Mouse (Mus musculus) heart, adult 9 months (tissue): ENCODE results near the gene Gprasp1.
"Not testable (repeated sequence)": the region's sequence is repeated elsewhere in the genome, so short reads cannot be mapped to it uniquely, and the experiment has no call there.

ENCODE experiments used
- DNase-seq, 2 experiments: peaks; one replicate each; pipeline ENCODE4 v3.0.0; 2022; ENCODE audit warnings: low spot score in 2 of 2

The Gprasp1 gene

DNA sequence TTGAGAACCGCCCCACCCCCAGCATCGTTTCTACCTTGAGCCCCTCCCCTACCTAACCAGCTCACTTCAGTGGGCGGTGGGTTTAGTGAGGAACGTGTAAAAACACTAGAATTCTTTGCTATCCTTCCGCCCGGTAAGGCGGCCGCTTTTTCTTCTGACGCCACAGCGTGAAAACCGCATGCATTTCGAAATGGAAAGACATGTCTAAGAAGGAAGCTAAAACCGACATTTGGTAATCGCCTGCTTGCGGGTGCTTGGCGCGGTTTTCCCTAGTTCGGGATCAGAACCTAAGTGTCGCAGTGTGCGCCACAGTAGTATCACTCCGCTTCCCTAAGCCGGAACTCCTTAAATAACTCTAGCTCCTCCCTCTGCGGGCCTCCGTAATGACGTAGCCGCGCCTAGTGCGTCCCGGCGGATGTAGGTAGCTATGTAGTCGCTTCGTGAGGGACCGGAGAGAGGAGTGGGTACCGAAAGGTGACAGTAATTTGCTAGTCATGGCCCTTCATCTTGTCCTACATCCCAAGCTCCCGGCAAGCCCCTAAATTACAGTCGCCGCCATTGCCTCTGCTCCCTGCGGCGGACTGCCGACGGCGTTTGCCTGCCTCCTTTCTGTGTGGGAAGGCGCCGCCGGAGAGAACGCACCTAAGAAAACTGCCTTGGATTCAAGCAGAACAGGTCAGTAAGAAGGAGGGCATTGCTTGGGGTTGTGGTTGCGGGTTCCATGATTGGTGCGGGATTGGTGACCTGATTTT lies at the start of gene Gprasp1, which contains the start of gene Armcx5:
Gene Gprasp1 (plus strand): TSS at position 430 of the 752 bp plus-strand sequence.
Gene Armcx5 (plus strand): TSS at position 430 of the 752 bp plus-strand sequence.
- DNase-seq: peak; percentile 80 to 89

DNA sequence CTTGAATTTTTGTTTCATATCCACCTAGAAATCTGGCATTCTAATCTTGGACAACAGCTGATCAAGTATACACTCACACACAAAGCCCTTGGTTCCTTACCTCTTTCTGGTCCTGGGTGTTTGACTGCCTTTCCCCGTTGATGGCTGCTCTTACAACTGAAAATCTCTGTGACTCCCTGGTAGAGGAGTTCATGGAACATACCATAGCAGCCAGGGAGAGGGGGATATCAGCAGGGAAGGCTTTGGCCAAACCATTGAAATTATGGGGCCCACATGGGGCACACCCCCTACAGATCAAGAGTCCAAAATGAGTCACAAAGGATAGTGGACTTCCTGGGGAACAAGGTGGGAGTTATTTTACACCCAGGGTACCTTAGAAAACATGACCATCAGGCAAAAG lies 48.9 kb upstream of the Gprasp1 start, which contains the start of gene Tcp11x2:
Gene Tcp11x2 (minus strand): TSS at position 158 of the 400 bp plus-strand sequence.
- DNase-seq: no peak

DNA sequence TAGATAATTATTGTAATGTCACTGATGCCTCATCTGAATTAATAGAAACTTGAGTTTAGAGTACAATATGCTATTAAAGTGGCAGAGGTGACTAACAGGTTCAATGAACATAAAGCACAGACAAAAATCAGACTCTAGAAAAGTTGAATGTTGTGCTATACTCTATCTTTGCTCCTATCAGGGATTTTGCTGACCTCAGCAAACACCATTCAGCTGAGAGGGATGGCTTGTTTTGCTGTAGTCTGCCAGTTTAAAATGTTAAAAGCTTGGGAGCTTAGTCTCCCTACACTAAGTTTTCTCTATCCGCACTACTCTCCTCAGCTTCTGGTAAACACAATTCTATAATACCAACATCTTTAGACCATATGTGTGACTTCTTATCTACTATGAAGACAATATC lies 39.4 kb upstream of the Gprasp1 start:
- no peak for DNase-seq

DNA sequence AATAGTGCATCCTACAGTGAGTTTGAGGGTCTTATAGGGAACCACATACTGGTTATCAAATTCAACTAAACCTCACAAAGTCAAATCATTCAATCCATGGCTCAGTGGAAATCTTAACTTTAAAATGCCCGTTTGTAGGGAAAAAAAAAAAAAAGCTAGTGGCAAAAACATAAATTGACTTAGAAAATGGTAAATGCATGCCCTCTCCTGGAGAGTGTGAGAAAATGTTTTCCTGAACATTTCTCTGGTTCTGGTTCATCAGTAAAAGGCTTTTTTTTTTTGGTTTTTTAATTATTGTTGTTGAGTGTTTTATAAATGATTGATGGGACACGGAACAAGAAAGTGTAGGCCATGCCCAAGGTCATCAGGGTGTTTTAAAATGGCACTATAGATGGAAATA lies 38.2 kb upstream of the Gprasp1 start:
- DNase-seq: no peak

DNA sequence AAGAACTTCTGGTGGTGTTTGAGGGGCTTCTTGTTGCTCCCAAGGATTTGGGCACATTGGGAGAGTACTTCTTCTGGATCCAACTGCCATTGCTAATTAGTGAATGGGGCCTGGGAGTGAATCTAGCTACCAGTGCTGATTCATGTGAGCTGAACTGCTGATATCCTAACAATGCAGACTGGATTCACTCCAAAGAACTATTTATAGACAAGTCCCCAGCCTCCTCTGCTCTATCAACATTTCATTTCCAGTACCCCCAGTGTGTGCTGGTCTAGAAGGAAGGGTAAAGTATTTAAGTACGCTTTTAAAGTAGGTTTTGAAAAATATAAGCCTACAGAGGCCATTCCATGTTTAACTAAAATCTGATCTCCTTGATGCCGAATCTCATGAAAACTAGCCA lies 29.7 kb upstream of the Gprasp1 start:
- DNase-seq: peak in 1 of 2 experiments; percentile 2

DNA sequence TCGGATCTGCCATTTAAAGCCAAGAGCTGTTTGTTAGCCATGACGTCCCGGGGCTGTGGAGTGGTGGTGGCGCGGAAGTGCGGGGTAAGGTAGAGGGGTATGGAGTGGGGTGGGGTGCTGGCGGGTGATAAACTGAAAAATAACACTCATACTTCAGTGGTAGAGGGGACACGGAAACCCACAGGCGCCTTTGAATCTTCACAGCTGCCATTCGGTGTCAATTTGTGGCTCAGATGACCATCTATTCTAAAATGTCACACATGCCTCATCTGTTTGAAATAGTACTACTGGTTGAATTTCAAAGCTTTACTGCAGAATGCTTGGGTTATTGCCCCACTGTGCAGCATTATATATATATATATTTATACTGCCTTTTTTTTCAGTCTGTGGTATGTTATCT lies 17.4 kb upstream of the Gprasp1 start, which contains the start of gene Tmsb15a:
Gene Tmsb15a (minus strand): TSS at position 101 of the 400 bp plus-strand sequence.
- no peak for DNase-seq

DNA sequence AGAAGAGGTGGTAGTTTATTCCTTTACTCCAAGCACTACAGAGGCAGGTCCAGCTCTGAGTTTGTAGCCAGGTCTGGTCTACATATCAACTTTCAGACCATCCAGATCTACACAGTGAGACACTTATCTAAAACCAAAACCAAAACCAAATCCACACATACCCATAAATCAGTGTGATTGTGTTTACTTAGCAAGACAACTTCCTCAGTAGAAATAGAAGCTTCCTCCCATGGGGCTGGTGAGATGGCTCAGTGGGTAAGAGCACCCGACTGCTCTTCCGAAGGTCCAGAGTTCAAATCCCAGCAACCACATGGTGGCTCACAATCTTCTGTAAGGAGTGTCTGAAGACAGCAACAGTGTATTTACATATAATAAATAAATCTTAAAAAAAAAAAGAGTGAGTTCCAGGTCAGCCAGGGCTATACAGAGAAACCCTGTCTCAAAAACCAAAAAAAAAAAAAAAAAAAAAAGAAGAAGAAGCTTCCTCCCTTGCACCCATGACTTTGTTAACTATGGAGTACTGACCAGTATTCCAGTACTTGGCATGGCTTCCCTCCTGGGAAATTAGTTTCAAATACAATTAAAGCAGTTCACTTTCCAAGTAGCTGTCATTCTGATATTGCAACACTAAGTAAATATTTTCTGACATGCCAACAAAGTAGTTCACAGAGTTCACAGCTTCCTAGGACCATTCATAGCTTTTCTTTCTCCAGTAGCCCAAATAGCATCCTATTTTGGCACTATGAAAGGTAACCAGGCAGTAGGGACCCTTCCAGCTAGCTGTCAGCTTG lies 3.6 kb upstream of the Gprasp1 start:
- DNase-seq: peak in 1 of 2 experiments; percentile 8

DNA sequence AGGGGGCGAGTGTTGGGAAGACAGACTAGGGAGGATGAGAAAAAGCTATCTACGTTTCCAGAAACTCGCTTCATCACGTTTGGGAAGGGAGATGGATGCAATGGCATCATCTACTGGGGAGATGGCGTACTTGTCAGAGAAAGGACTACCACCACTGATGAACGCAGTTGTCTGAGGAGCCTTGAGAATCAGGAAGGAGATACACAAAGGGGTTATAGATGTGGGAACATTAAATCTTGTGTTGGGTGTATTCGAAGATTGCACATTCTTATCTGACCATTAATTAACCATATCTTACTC lies 473 bp downstream of the Gprasp1 start:
- no peak for DNase-seq

DNA sequence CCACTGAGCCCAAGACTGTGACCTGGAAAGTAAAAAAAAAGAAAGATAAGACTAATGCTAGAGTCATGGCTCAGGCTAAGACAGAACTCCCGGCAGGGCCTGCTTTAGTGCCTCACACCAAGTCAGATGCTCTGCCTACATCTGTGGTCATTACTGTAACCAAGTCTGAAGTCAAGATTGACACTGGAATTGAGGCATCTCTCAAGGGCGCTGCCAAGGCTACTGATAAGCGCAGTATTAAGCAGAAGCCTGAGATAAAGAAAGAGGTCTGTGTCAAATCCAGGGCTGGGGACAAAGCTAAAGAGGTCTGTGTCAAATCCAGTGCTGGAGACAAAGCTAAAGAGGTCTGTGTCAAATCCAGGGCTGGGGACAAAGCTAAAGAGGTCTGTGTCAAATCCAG lies 2.8 kb downstream of the Gprasp1 start:
- not testable (repeated sequence) for DNase-seq

DNA sequence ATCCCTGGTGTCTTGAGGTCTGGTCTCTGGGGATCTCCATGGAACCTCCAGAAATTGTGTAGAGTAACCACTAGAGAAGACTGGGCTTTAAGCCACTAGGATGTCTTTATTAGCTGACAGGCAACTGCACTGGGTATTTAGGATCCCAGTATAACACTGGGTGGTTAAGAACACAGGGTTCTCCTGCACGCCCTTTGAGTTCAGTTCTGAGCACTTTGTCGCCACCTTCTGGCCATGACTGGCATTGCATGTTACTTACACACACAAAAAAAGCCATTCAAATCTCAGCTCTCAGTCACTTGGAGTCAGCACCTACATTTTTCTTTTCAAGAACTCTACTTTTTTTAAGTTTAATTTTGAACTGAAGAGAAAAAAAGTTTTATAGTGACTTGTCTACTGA lies 10.3 kb downstream of the Gprasp1 start:
- peak; percentile 1 to 46 for DNase-seq

DNA sequence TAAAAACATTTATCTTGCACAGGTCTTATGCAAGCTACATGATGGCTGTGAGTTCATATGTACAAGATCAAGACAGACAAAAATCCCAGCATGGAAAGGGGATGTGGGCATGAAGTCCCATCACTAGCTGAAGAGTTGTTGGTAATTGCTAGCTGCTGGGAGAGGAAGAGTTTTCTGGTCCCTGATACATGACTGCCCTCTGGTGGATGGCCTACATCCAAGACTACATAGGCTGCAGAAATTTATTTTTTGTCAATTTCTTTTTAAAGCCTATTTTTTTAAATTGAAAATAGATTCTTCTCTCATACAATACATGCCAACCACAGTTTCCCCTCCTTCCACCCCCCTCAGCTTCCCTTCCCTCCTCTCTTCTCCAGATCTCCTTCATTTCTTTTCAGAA lies 19.2 kb downstream of the Gprasp1 start:
- no peak for DNase-seq

DNA sequence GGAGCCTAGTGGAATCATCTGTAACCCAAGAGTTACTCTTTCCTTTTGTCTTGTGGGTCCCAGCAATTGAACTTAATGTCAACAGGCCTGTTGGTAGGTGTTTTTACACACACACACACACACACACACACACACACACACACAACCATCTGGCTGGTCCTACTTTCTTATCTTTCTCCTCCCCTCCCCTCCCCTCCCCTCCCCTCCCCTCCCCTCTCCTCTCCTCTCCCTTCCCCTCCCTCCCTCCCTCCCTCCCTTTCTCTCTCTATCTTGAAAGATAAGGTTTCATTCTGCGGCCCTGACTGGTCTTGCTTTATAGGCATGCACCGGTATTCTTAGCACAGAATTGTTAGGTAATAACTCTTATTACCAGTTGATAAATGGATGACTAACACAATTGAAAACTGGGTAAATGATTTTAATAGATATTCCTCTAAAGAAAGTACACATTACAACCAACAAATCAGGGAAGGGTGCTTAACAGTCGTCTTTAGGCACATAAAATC lies 25.6 kb downstream of the Gprasp1 start:
- no peak for DNase-seq

DNA sequence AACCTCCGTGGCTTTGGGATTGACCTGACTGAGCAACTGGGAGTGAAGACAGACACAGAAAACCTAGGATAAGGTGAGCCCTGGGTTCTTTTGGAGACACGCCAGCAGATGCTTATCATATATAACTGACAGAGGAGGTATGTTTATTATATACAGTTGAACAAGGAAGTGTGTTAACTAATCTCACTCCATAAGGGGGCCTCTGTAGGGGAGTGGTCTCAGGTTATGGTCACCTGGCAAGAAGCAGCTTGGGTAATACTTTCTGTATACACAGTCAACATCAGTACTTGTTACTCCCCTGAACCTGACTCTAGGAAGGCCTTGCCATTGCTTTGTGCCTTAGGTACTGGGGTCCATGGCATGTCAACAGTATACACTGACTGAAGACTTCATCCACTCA lies 26.0 kb downstream of the Gprasp1 start:
- no peak for DNase-seq

DNA sequence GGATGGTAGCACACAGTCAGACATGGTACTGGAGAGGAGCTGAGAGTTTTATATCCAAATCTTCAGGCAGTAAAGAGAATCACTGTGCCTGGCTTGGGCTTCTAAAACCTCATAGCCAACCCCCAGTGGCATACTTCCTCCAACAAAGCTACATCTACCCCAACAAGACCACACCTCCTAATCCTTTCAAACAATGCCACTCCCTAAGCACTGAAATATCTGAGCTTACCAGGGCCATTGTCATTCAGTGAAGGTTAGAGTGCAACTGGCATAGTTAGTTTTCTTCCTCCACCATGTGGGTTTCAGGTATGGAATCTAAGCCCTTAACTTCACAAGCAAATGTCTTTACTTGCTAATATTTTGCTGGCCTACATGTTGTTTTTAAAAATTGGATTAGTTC lies 49.0 kb downstream of the Gprasp1 start:
- no peak for DNase-seq

DNA sequence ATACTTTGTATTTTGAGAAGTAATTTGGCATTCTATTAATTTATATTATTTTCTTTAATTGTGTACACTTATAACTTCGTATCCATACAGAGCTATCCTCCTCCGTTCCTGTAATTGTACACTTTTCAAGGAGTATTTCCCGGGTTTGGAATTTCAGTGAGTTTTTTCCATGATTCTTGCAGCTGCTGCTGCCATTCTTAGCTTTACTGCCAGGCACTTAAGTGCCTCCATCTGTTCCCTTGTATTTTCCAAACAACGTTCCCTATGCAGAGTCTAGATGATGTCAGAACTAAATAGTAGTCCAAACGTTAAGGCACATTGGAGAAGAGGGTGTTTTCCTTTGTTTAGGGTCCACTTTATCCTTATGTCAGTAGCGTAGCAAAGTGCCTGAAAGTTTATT lies 49.8 kb downstream of the Gprasp1 start:
- DNase-seq: no peak

DNA sequence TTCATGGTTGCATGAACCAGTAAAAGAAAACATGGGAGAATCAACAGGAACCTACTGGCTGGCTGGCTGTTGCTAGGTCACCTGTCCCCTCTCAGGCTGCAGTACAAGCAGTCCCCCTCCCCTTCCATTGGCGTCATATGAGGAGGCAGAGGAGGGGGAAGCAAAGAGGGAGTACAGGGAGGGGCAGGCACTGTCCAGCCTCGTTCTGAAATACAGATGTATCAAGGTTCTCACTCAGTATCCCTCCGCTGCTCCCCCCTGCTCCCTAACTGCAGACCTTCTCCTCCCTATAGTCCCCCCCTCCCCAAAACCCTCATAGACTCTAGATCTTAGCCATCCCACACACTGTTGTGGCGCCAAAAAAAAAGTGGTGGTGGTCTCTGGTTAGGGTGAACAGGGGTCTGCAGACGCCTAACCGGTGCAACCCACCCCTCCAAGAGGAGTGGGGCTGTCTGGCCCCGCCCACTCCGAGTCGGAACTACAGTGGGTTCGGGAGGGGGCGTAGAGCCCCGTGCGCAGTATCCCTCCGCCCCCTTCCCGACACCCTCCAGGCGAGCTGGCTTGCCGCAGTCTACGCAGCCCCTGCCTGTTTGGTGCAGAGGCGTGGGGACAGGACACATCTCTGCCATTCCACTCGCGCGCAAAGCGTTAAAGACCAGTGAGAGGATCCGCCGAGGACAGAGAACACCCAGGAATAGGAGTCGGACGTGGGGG lies 53.2 kb downstream of the Gprasp1 start:
- DNase-seq: peak in 1 of 2 experiments; percentile 30

DNA sequence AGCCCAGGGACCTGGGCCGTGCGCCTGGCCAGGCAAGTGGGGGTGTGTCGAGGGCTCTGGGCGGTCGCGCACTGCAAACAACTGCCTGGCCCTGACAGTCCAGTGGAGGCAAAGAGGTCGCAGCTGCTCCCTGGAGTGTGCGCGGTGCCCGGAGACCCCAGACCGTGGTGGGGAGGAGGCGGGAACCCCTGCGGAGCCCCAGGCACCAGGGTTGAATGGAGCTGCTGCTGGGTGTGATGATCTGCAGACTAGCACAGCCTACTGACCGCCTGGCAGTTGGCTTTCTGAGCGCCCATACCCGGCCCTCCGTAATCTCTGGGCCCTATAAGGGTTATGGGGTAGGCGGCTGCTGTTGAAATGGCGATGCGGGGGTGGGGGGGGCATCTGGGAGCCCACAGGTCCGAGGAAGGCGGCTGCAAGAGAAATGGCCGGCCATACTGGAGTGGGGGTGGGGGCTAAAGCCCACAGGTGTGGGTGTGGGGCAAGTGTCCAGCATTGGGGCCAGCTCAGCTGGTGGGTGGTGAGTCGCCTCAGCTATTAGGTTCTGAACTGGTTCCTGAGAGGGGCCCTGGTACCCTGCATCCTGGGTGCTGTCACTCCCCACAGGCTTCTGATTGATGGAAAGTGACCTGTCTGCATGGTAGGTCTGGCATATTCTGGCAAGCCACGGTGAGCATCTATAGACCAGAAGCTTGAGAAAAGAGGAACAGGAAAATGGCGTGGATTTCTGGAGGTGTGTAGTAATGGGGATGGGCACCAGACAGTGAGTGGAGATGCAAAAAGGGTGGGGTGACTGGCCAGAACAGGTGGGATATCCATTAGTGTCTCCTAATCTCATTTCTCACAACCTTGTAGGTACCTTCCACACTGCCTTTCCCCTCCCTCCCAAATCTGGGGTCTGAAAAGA lies 54.0 kb downstream of the Gprasp1 start:
- not testable (repeated sequence) for DNase-seq

DNA sequence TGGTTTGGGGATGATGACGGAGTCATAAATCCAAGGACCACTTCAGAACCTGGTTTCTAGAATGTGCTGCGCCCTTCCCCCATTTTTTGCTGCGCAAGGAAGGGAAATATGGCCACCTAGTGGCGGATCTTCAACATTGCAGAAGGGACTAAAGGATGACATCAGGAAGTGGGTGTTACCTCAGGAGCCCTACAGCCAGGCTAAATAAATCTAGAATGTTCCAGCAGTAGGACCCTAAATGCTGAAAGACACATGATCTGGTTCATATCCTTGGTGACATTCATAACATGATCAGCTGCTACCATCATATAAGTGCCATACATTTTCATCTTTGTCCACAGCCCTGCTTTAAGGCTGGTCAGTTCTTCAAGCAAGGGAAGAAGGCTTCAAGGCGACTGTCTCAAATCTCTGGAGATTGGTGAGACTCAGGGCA lies 54.7 kb downstream of the Gprasp1 start, which contains the start of gene Bhlhb9:
Gene Bhlhb9 (plus strand): TSS at position 383 of the 433 bp plus-strand sequence.
- DNase-seq: peak; percentile 24 to 36

DNA sequence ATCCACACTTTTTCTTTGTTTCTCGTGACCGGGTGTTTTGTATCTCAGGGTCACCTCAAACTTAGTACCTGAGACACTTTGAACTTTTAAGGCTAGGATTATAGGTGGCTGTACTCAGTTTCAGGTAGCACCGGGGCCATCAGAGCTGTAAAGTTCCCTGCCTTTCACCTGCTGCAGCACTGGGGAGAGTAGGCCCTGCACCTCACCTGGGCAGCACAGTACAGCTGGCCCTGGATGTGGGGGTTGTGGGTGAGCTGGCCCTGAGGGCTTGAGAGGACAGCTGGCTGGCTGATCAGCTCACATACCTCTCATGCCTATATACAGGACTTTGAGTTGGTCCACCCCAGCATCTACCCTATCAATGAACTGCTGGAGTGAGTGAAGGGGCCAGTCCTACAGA lies 61.6 kb downstream of the Gprasp1 start:
- DNase-seq: no peak

DNA sequence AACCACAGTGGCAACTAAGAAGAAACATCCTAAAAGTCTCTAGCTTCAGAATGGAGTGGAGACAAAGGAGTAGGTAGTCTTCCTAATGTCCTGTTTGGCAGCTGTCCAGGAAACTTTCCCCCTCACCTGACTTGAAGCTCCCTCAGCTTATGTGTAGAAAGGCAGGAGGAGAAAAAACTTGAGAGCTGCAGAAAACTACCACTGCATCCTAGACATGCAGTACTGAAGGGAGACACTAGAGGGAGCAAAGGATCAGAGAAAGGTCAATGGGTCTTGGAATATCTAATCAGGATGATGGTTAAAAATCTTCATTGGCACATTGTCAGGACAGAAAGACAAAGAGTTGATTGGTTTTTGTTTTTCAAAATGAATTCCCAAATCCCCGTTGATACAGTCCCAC lies 63.2 kb downstream of the Gprasp1 start:
- no peak for DNase-seq

DNA sequence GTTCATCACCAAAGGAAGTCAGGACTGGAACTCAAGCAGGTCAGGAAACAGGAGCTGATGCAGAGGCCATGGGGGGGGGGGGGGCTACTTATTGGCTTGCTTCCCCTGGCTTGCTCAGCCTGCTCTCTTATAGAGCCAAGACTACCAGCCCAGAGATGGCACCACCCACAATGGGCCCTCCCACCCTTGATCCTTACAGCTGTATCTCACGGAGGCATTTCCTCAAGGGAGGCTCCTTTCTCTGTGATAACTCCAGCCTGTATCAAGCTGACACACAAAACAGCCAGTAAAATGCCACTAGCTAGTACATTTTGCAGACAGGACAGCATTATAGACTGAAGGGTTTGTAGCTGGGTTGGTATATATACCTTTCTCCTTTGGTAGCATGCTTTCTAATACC lies 93.4 kb downstream of the Gprasp1 start:
- DNase-seq: not testable (repeated sequence)
